In the genomic region with DNA sequence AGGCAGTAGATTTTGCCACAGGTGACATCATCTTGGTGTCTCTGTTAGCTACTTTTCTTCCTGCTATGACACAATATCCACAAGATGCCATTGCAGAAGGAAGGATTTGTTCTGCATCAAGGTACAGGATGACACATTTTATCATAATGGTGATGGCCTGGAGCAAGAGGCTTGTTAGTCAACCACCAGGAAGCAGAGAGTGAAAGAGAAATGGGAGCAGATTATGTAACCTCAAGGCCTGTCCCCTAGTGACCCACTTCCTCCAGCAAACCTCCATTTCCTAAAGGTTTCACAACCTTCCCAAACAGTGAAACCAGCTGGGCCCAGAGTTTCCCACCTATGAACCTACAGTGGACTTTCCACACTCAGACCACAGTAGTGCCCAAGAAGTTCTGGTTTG, we compare ENCODE assay signal across 17 mouse cellular contexts.
DNase-seq lines count a peak whose midpoint lies in the region; ATAC-seq lines count a peak whose summit lies in the region.
"Had no signal": no experiment of that assay in that cellular context is flagged by ENCODE, and none has a peak within 500 bp of the region (broad histone marks: within the 10 kb centered on the region; RNA-seq: fewer than 3 reads in every experiment).

No protein-coding gene starts in this region.

- ATAC-seq in granulocyte monocyte progenitor cell, adult 5-6 weeks (replicated peaks; ENCODE audit: poor library complexity, severe bottlenecking): peak; percentile 98
- ATAC-seq in neutrophil, adult 5-6 weeks (ENCODE audit: extremely low read depth, insufficient number of reproducible peaks, low FRiP score, poor library complexity, severe bottlenecking): peak; percentile 69; the same call in 1 of the 2 replicates
- ATAC-seq: forebrain, embryonic 13.5 days; intestine, embryonic 15.5 days; lung, postnatal 0 days had no signal

- DNase-seq in kidney, adult 18-20 months: peak; percentile 1
- DNase-seq in kidney, postnatal 36 days: no peak
- DNase-seq in adipocyte (ENCODE audit: low spot score): peak; percentile 18
- no peak for DNase-seq in right cerebral cortex, adult 2 months (ENCODE audit: low spot score in 2 of 2)
- no peak for DNase-seq in adrenal gland, postnatal 14 days
- DNase-seq: adrenal gland, adult 8-10 months; cerebellum, adult 11-12 months; cerebellum, postnatal 25 days; gastrocnemius, postnatal 14 days; liver, embryonic 13.5 days; midbrain, embryonic 14.5 days; right cerebral cortex, postnatal 14 days had no signal

Comparison
In these comparisons a context has a peak if more than half of its experiments do, and no peak if none do; other contexts are left out.
1. DNase-seq: peak in kidney, adult 18-20 months (single experiment) and adipocyte (single experiment); none in kidney, postnatal 36 days (0 of 2), right cerebral cortex, adult 2 months (0 of 2) and adrenal gland, postnatal 14 days (single experiment).